Mouse (Mus musculus) stomach, embryonic 15.5 days (tissue): ENCODE measurements at regions not wholly inside any gene's neighbourhood (a gene's known extent, or its start where the extent isn't known, plus 50 kb on each side); places are given as distances from the start of the nearest gene placed in this dataset.

ENCODE experiments used
- ATAC-seq: fragments of 200-750 bp; cut with Nextera tagmentation; 2 replicates; pipeline ENCODE4 v1.8.0; 2017; ENCODE audit warnings: low read depth, moderate number of reproducible peaks, moderate TSS enrichment; ENCODE audit not compliant: insufficient read depth, low FRiP score
- H3K27ac ChIP-seq: fragments of 300-500 bp; sonication (generic); 2 replicates; pipeline ENCODE4 v1.5.1; 2015; ENCODE audit warnings: mild to moderate bottlenecking, inconsistent platforms
- H3K27me3 ChIP-seq: fragments of 300-500 bp; sonication (generic); replicated peaks from 2 replicates; pipeline ENCODE4 v1.6.1; 2015; ENCODE audit warnings: inconsistent platforms
- H3K36me3 ChIP-seq: fragments of 300-500 bp; sonication (generic); 2 replicates; pipeline ENCODE4 v1.6.1; 2015; ENCODE audit warnings: inconsistent platforms
- H3K4me1 ChIP-seq: fragments of 300-500 bp; sonication (generic); 2 replicates; pipeline ENCODE4 v1.6.1; 2015; ENCODE audit warnings: inconsistent platforms
- H3K4me2 ChIP-seq: fragments of 300-500 bp; sonication (generic); 2 replicates; pipeline ENCODE4 v1.6.1; 2015; ENCODE audit warnings: mild to moderate bottlenecking, inconsistent platforms
- H3K4me3 ChIP-seq: fragments of 300-500 bp; sonication (generic); replicated peaks from 2 replicates; pipeline ENCODE4 v1.5.1; 2015; ENCODE audit warnings: inconsistent platforms
- H3K9ac ChIP-seq: fragments of 300-500 bp; sonication (generic); 2 replicates; pipeline ENCODE4 v1.6.1; 2015; ENCODE audit warnings: inconsistent platforms
- H3K9me3 ChIP-seq: fragments of 300-500 bp; sonication (generic); 2 replicates; pipeline ENCODE4 v1.6.1; 2016; ENCODE audit warnings: inconsistent platforms
- WGBS: fragments of 180-500 bp; shearing (Covaris S2); methylation state at CpG from one replicate; pipeline ENCODE4 v1.1.7; 2015; 5-methylcytosine and 5-hydroxymethylcytosine counted together

- Histone ChIP-seq H3K27ac (no peak overlapping the region), H3K9ac (no peak overlapping the region), H3K4me3 (no peak overlapping the region), H3K9me3 (no peaks in the 10 kb centered on the region), H3K27me3 (no peaks in the 10 kb centered on the region), H3K4me1 (no peaks in the 10 kb centered on the region), H3K4me2 (no peak overlapping the region), H3K36me3 (no peaks in the 10 kb centered on the region)
- 42% methylated on average over 8 of the region's 8 CpGs for WGBS
- peak; percentile 76 for ATAC-seq
Measured at GRCm38 (mm10) chr2:116942321-116942791, 63.9 kb downstream of the Tmco5 start.

DNA sequence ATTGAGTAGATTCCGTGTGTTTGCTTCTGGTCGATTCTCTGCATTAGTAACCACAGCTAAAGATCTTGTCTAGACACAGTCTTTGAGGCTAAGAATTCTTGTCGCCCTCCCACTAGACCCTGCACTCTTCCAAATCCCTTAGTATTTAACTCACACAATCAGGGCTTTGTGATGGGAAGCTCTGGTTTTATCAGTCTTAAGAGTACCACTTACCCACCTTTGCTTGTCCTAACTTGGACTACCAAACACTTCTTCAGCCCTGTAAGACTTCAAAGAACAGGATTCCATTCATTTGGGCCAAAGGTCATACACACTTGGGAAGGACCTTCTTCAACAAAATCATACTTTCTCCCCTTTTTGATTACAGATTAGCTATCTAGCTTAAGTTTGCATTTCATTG lies 70.0 kb downstream of the Tmco5 start:
- H3K4me1 ChIP-seq = no peaks in the 10 kb centered on the region
- no peak overlapping the region for H3K4me2 ChIP-seq
- H3K27me3 ChIP-seq = no peaks in the 10 kb centered on the region
- no peak for ATAC-seq
- no peaks in the 10 kb centered on the region for H3K36me3 ChIP-seq
- H3K9me3 ChIP-seq = no peaks in the 10 kb centered on the region
- 69% methylated on average over 3 of the region's 3 CpGs for WGBS
- H3K4me3 ChIP-seq = no peak overlapping the region
- no peak overlapping the region for H3K27ac ChIP-seq
- no peak overlapping the region for H3K9ac ChIP-seq

DNA sequence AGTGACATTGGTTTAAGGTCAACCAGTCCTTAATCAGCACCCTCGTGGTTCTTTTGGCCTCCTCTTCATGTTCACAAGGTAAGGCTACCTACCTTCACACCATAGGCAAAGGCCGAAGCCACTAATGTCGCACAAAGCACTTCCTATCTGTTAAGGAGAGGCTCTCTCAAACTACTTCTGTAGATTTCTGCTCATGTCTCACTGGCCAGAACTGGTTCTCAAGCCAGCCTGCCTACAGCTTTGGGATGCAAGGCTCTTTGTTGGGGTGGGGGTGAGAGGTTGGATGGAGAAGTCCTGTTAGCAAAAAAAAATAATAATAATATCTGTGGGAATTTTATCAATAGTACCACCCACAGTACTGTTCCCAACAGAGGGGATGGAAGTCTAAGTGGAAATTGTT lies 71.2 kb downstream of the Tmco5 start:
- Histone ChIP-seq H3K4me1 (no peaks in the 10 kb centered on the region), H3K9me3 (no peaks in the 10 kb centered on the region), H3K27me3 (no peaks in the 10 kb centered on the region), H3K4me3 (no peak overlapping the region), H3K27ac (no peak overlapping the region), H3K36me3 (no peaks in the 10 kb centered on the region), H3K9ac (no peak overlapping the region), H3K4me2 (no peak overlapping the region)
- no peak for ATAC-seq
- WGBS = 77% methylated on average over 3 of the region's 3 CpGs

- Histone ChIP-seq H3K9me3 (no peaks in the 10 kb centered on the region), H3K4me1 (no peaks in the 10 kb centered on the region), H3K4me3 (no peak overlapping the region), H3K27me3 (no peaks in the 10 kb centered on the region), H3K27ac (no peak overlapping the region), H3K36me3 (no peaks in the 10 kb centered on the region), H3K4me2 (no peak overlapping the region), H3K9ac (no peak overlapping the region)
- no peak for ATAC-seq
- 83% methylated on average over 5 of the region's 5 CpGs for WGBS
Measured at GRCm38 (mm10) chr2:116950154-116950553, 71.7 kb downstream of the Tmco5 start.

- Histone ChIP-seq H3K27me3 (no peaks in the 10 kb centered on the region), H3K36me3 (no peaks in the 10 kb centered on the region), H3K9me3 (no peaks in the 10 kb centered on the region), H3K9ac (no peak overlapping the region), H3K4me2 (no peak overlapping the region), H3K4me3 (no peak overlapping the region), H3K27ac (no peak overlapping the region), H3K4me1 (no peaks in the 10 kb centered on the region)
- WGBS = 88% methylated on average over 1 of the region's 1 CpGs
- ATAC-seq = no peak
Measured at GRCm38 (mm10) chr2:116951481-116951880, 73.0 kb downstream of the Tmco5 start.

DNA sequence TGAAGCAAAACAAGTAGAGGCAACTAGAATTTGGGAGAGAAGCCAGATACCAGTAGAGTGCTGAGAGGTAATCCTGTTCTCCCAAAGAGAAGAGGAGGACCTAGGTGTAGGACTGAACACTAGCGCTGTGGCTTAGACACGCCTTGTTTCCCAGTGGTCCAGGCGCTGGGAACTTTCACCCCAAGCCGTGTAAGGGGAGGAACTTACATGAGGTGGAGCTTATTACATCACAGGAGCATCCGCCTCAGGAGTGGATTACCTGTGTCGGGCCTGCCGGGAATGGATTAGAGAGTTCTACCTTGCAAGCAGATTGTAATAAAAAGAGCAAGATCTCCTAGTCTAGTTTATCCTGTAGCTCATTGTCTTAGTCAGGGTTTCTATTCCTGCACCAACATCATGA lies 75.8 kb downstream of the Tmco5 start:
- H3K4me2 ChIP-seq = no peak overlapping the region
- WGBS = 90% methylated on average over 7 of the region's 7 CpGs
- no peaks in the 10 kb centered on the region for H3K36me3 ChIP-seq
- no peaks in the 10 kb centered on the region for H3K27me3 ChIP-seq
- H3K27ac ChIP-seq = no peak overlapping the region
- ATAC-seq = no peak
- no peak overlapping the region for H3K4me3 ChIP-seq
- no peaks in the 10 kb centered on the region for H3K4me1 ChIP-seq
- H3K9ac ChIP-seq = no peak overlapping the region
- H3K9me3 ChIP-seq = no peaks in the 10 kb centered on the region

GRCm38 (mm10) chr2:116954896-116955295 lies 76.4 kb downstream of the Tmco5 start:
- WGBS = 80% methylated on average over 4 of the region's 4 CpGs
- H3K27me3 ChIP-seq = no peaks in the 10 kb centered on the region
- H3K36me3 ChIP-seq = no peaks in the 10 kb centered on the region
- H3K9ac ChIP-seq = no peak overlapping the region
- no peak for ATAC-seq
- no peak overlapping the region for H3K4me3 ChIP-seq
- no peaks in the 10 kb centered on the region for H3K4me1 ChIP-seq
- no peak overlapping the region for H3K4me2 ChIP-seq
- no peak overlapping the region for H3K27ac ChIP-seq
- H3K9me3 ChIP-seq = no peaks in the 10 kb centered on the region

DNA sequence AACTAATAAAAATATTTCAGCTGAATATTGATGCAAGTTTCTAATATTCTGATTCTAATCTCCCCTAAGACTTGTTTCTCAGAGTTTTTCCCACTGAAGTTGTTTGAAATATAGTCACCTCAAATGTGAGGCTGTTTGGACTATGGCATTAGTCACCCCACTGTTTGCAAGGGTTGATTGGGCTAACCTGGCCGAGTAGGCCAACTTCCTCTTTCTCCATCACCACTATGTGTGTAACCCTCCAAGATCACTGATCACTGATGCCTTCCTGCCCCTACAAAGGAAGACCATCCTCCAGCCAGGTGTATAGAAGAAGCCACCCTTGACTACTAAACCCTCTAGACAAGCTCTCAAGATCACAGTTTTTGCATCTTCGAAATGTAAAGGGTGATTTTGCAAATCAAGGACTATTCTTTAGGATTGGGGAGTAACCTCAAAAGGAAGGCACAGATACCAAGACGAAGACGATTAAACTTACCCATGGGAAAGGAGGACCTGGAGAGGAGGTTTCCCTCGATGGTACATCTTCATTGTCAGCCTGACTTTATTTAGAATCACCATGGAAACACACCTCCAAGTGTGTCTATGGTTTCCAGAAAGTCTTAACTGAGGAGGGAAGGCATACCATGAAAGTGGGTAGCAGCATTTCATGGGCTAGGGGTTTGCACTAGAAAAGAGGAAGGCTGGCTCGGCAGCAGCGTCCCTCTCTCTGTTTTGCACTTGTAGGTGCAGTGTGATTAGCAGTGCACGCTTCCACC lies 84.8 kb downstream of the Tmco5 start:
- H3K4me3 ChIP-seq = no peak overlapping the region
- no peaks in the 10 kb centered on the region for H3K36me3 ChIP-seq
- H3K4me2 ChIP-seq = no peak overlapping the region
- WGBS = 85% methylated on average over 8 of the region's 8 CpGs
- H3K27me3 ChIP-seq = no peaks in the 10 kb centered on the region
- no peak for ATAC-seq
- no peak overlapping the region for H3K9ac ChIP-seq
- H3K9me3 ChIP-seq = no peaks in the 10 kb centered on the region
- H3K27ac ChIP-seq = no peak overlapping the region
- H3K4me1 ChIP-seq = no peaks in the 10 kb centered on the region

DNA sequence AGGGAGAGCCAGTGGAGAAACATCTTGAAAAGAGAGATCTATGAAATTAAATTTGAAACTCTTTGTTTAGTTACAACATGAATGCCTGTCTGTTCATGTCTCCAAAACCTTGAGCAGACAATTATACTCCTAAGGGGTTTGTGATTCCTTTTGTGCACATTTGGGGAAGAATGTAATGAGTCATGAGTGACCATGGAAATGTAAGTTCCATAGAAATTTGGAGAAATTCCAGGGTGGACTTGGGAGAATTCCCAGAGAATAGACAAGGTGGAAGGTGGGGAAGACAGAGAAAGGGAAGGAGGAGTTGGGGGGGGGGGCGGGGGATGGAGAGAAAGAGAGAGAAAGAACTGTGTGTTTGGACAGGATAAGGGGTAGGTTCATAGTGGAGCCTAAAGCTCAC lies 87.8 kb downstream of the Tmco5 start:
- no peak overlapping the region for H3K27ac ChIP-seq
- no peaks in the 10 kb centered on the region for H3K27me3 ChIP-seq
- no peaks in the 10 kb centered on the region for H3K36me3 ChIP-seq
- H3K9ac ChIP-seq = no peak overlapping the region
- H3K9me3 ChIP-seq = no peaks in the 10 kb centered on the region
- no CpG with 5 or more reads among the region's 1 CpGs for WGBS
- no peak overlapping the region for H3K4me3 ChIP-seq
- no peak for ATAC-seq
- no peaks in the 10 kb centered on the region for H3K4me1 ChIP-seq
- no peak overlapping the region for H3K4me2 ChIP-seq

DNA sequence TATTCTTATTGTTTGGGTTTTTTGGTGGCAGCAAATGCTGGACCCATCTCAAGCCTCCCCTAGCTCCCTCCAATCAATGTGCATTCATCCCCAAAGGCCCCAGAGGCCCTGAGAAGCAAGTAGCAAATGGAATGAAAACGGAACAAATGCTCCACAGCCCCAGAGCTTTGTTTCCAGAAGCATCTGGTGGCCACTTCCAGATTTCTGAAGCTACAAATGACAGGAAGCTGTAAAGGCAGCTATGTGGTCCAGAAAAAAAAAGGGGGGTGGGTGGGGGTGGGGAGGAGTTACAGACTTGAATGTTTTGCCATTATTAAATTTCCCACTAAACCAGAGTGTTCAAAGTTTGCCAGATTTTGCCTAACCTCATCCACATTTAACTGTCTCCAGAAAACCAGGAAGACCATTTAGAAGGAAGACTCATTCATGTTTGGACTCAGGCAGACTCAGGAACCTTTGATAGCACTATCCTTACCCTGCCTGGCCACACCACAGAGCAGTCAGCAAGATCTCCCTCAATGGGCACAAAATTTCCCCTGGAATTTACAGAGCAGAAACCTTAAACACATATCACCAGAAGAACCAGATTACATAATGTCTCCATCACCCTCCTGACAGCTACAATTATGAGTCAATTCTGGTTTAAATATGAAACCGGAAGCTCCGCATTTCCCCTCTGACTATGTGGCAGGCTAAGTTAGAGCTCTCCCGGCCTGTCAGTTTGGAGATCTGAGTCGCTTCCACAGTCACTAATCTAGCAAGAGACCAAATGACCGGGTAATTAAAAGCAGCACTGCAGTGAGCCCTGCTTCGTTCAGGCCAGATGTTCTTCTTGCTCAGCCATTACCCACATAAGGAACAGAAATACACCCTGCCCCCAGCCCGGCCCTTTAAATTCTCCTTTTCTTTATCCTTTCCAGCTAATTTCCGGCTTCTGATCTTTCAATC lies 93.4 kb downstream of the Tmco5 start:
- Histone ChIP-seq H3K27me3 (no peaks in the 10 kb centered on the region), H3K4me2 (peak overlapping the region; percentile 48), H3K9me3 (no peaks in the 10 kb centered on the region), H3K27ac (peak overlapping the region; percentile 88), H3K4me3 (0 out of 2 replicates have a peak overlapping the region, but pooled peaks have one; percentile 14), H3K36me3 (no peaks in the 10 kb centered on the region), H3K9ac (peak overlapping the region; percentile 14; the same call in 1 of the 2 replicates), H3K4me1 (peaks cover 16% of the 10 kb centered on the region)
- 8% methylated on average over 9 of the region's 9 CpGs for WGBS
- peak; percentile 19; the same call in 1 of the 2 replicates for ATAC-seq

GRCm38 (mm10) chr2:116972614-116972985 lies 94.1 kb downstream of the Tmco5 start:
- Histone ChIP-seq H3K4me1 (peaks cover 20% of the 10 kb centered on the region), H3K9ac (0 out of 2 replicates have a peak overlapping the region, but pooled peaks have one; percentile 14), H3K27me3 (no peaks in the 10 kb centered on the region), H3K9me3 (no peaks in the 10 kb centered on the region), H3K27ac (peak overlapping the region; percentile 88), H3K4me2 (peak overlapping the region; percentile 48), H3K36me3 (no peaks in the 10 kb centered on the region), H3K4me3 (0 out of 2 replicates have a peak overlapping the region, but pooled peaks have one; percentile 14)
- ATAC-seq = 0 out of 2 replicates have a peak, but pooled peaks have one; percentile 48
- 3% methylated on average over 6 of the region's 6 CpGs for WGBS

GRCm38 (mm10) chr2:116973441-116973840 lies 95.0 kb downstream of the Tmco5 start:
- Histone ChIP-seq H3K9me3 (no peaks in the 10 kb centered on the region), H3K27me3 (no peaks in the 10 kb centered on the region), H3K36me3 (no peaks in the 10 kb centered on the region), H3K9ac (no peak overlapping the region), H3K4me1 (peaks cover 25% of the 10 kb centered on the region), H3K27ac (0 out of 2 replicates have a peak overlapping the region, but pooled peaks have one; percentile 88), H3K4me2 (no peak overlapping the region), H3K4me3 (no peak overlapping the region)
- WGBS = 55% methylated on average over 3 of the region's 3 CpGs
- no peak for ATAC-seq
